Mouse (Mus musculus): ENCODE measurements around the gene Ap3s2. TPM values are rescaled to one million over a fixed set of nuclear protein-coding genes. Genes with fewer than 3 reads are reported as not detected.

The Ap3s2 gene
- total RNA-seq (2015; ENCODE audit: low replicate concordance) (4.6 and 5.6 TPM in 2 replicates), total RNA-seq (2017; ENCODE audit: low replicate concordance) (1.4 and 1.6 TPM in 2 replicates)

- ATAC-seq (replicated peaks; ENCODE audit: low FRiP score, poor library complexity, severe bottlenecking) = peak; percentile 93
These were observed at the start of gene Ap3s2 for GRCm38 (mm10) chr7:79920344-79920983. Gene Ap3s2 (minus strand): TSS chr7:79920649.

GRCm38 (mm10) chr7:79968326-79968725, 47.9 kb upstream of the Ap3s2 start:
- ATAC-seq (replicated peaks; ENCODE audit: low FRiP score, poor library complexity, severe bottlenecking) = no peak

GRCm38 (mm10) chr7:79961600-79961999, 41.2 kb upstream of the Ap3s2 start:
- ATAC-seq (replicated peaks; ENCODE audit: low FRiP score, poor library complexity, severe bottlenecking) = no peak

GRCm38 (mm10) chr7:79956131-79956530, 35.7 kb upstream of the Ap3s2 start:
- ATAC-seq (replicated peaks; ENCODE audit: low FRiP score, poor library complexity, severe bottlenecking) = no peak

GRCm38 (mm10) chr7:79954890-79955289, 34.4 kb upstream of the Ap3s2 start:
- no peak for ATAC-seq (replicated peaks; ENCODE audit: low FRiP score, poor library complexity, severe bottlenecking)

- ATAC-seq (replicated peaks; ENCODE audit: low FRiP score, poor library complexity, severe bottlenecking) = no peak
These were observed 30.6 kb upstream of the Ap3s2 start for GRCm38 (mm10) chr7:79951038-79951437.

GRCm38 (mm10) chr7:79950236-79950635, 29.8 kb upstream of the Ap3s2 start:
- ATAC-seq (replicated peaks; ENCODE audit: low FRiP score, poor library complexity, severe bottlenecking) = no peak

- ATAC-seq (replicated peaks; ENCODE audit: low FRiP score, poor library complexity, severe bottlenecking) = no peak
These were observed 15.2 kb upstream of the Ap3s2 start for GRCm38 (mm10) chr7:79935511-79936205.

- no peak for ATAC-seq (replicated peaks; ENCODE audit: low FRiP score, poor library complexity, severe bottlenecking)
These were observed 14.5 kb upstream of the Ap3s2 start, which contains the start of gene Arpin for GRCm38 (mm10) chr7:79934862-79935510. Gene Arpin (minus strand): TSS chr7:79935359.

GRCm38 (mm10) chr7:79934461-79934860, 14.0 kb upstream of the Ap3s2 start:
- no peak for ATAC-seq (replicated peaks; ENCODE audit: low FRiP score, poor library complexity, severe bottlenecking)

GRCm38 (mm10) chr7:79928516-79929052, 8.1 kb upstream of the Ap3s2 start:
- ATAC-seq (replicated peaks; ENCODE audit: low FRiP score, poor library complexity, severe bottlenecking) = no peak

GRCm38 (mm10) chr7:79914556-79914955, 5.9 kb downstream of the Ap3s2 start:
- no peak for ATAC-seq (replicated peaks; ENCODE audit: low FRiP score, poor library complexity, severe bottlenecking)

- no peak for ATAC-seq (replicated peaks; ENCODE audit: low FRiP score, poor library complexity, severe bottlenecking)
These were observed 13.1 kb downstream of the Ap3s2 start for GRCm38 (mm10) chr7:79907356-79907755.

GRCm38 (mm10) chr7:79906914-79907313, 13.5 kb downstream of the Ap3s2 start:
- ATAC-seq (replicated peaks; ENCODE audit: low FRiP score, poor library complexity, severe bottlenecking) = no peak

- no peak for ATAC-seq (replicated peaks; ENCODE audit: low FRiP score, poor library complexity, severe bottlenecking)
These were observed 15.3 kb downstream of the Ap3s2 start for GRCm38 (mm10) chr7:79905193-79905592.

GRCm38 (mm10) chr7:79903160-79903792, 17.2 kb downstream of the Ap3s2 start:
- no peak for ATAC-seq (replicated peaks; ENCODE audit: low FRiP score, poor library complexity, severe bottlenecking)

- peak; percentile 92 for ATAC-seq (replicated peaks; ENCODE audit: low FRiP score, poor library complexity, severe bottlenecking)
These were observed 19.7 kb downstream of the Ap3s2 start for GRCm38 (mm10) chr7:79900753-79901152.

GRCm38 (mm10) chr7:79895225-79895624, 25.2 kb downstream of the Ap3s2 start:
- no peak for ATAC-seq (replicated peaks; ENCODE audit: low FRiP score, poor library complexity, severe bottlenecking)

- no peak for ATAC-seq (replicated peaks; ENCODE audit: low FRiP score, poor library complexity, severe bottlenecking)
These were observed 25.7 kb downstream of the Ap3s2 start for GRCm38 (mm10) chr7:79894790-79895189.

Measured in erythroblast, adult 5-6 weeks (primary cell).